Mouse (Mus musculus) myocyte (in vitro differentiated cells): ENCODE measurements around the gene Bcdin3d. TPM values are rescaled to one million over a fixed set of nuclear protein-coding genes. Genes with fewer than 3 reads are reported as not detected.
A peak's percentile ranks its signal among the peaks of the same experiment; 100 is the strongest.

Source experiments
- H3K27me3 ChIP-seq: one replicate; pipeline ENCODE4 v1.6.1; 2011; ENCODE audit not compliant: control insufficient read depth, insufficient read depth, insufficient read length
- H3K36me3 ChIP-seq: one replicate; pipeline ENCODE4 v1.6.1; 2011; ENCODE audit not compliant: control insufficient read depth, insufficient read depth
- H3K4me2 ChIP-seq: one replicate; pipeline ENCODE4 v1.6.1; 2011; ENCODE audit warnings: low read depth, control low read depth
- H3K4me3 ChIP-seq: one replicate; pipeline ENCODE4 v1.5.1; 2011; ENCODE audit warnings: mild to moderate bottlenecking, control low read depth, moderate library complexity
- H3K79me2 ChIP-seq: one replicate; pipeline ENCODE4 v1.6.1; 2011; ENCODE audit not compliant: control insufficient read depth, insufficient read depth
- H3ac ChIP-seq: one replicate; pipeline ENCODE4 v1.6.1; 2011; ENCODE audit not compliant: control insufficient read depth, insufficient read length
- CEBPB ChIP-seq: IDR thresholded peaks from 2 replicates; pipeline ENCODE4 v1.6.1; 2011; ENCODE audit warnings: mild to moderate bottlenecking, moderate library complexity; ENCODE audit not compliant: poor library complexity, insufficient read depth, severe bottlenecking
- E2F4 ChIP-seq: IDR thresholded peaks from one replicate; pipeline ENCODE4 v1.6.1; 2011; ENCODE audit warnings: mild to moderate bottlenecking, control low read depth, moderate library complexity; ENCODE audit not compliant: insufficient read depth
- MAX ChIP-seq: IDR thresholded peaks from one replicate; pipeline ENCODE4 v1.6.1; 2011; ENCODE audit warnings: low read depth, mild to moderate bottlenecking, control low read depth
- MYOD1 ChIP-seq, 3 experiments: IDR thresholded peaks; one replicate each; pipeline ENCODE4 v1.6.1; 2011; ENCODE audit warnings: control low read depth in 2 of 3, low read depth in 2 of 3, mild to moderate bottlenecking in 2 of 3, moderate library complexity in 1 of 3; ENCODE audit not compliant: insufficient read length in 2 of 3, control insufficient read depth in 1 of 3
- MYOG ChIP-seq, 3 experiments: IDR thresholded peaks; one replicate each; pipeline ENCODE4 v1.6.1; 2011; ENCODE audit warnings: control low read depth in 2 of 3, low read depth in 2 of 3, mild to moderate bottlenecking in 2 of 3; ENCODE audit not compliant: insufficient read length in 2 of 3, control insufficient read depth in 1 of 3, insufficient read depth in 1 of 3
- POLR2A ChIP-seq: IDR thresholded peaks from one replicate; pipeline ENCODE4 v1.6.1; 2011; ENCODE audit warnings: low read depth, mild to moderate bottlenecking, control low read depth, moderate library complexity; ENCODE audit not compliant: insufficient read length
- POLR2AphosphoS2 ChIP-seq: IDR thresholded peaks from one replicate; pipeline ENCODE4 v1.6.1; 2011; ENCODE audit warnings: low read depth, control low read depth; ENCODE audit not compliant: insufficient read length
- REST ChIP-seq: IDR thresholded peaks from one replicate; pipeline ENCODE4 v1.6.1; 2011; ENCODE audit warnings: mild to moderate bottlenecking, control low read depth, moderate library complexity; ENCODE audit not compliant: insufficient read depth, insufficient read length
- SRF ChIP-seq: IDR thresholded peaks from one replicate; pipeline ENCODE4 v1.6.1; 2011; ENCODE audit warnings: low read depth; ENCODE audit not compliant: control insufficient read depth, insufficient read length
- TCF12 ChIP-seq: IDR thresholded peaks from one replicate; pipeline ENCODE4 v1.6.1; 2011; ENCODE audit warnings: mild to moderate bottlenecking, control low read depth; ENCODE audit not compliant: poor library complexity, insufficient read depth, severe bottlenecking
- TCF3 ChIP-seq: IDR thresholded peaks from one replicate; pipeline ENCODE4 v1.6.1; 2011; ENCODE audit warnings: low read depth, control low read depth; ENCODE audit not compliant: insufficient read length
- USF1 ChIP-seq: IDR thresholded peaks from one replicate; pipeline ENCODE4 v1.6.1; 2011; ENCODE audit warnings: low read depth, mild to moderate bottlenecking, control low read depth, moderate library complexity
- polyA plus RNA-seq: library from polyadenylated mRNA; unstranded; fragments of >200 nt; fragmentation: generic; extraction: Trizol; gene quantifications from one replicate; pipeline ENCODE4 v1.2.1, GENCODE M21; 2012; ENCODE audit warnings: missing spikeins

The Bcdin3d gene
- polyA plus RNA-seq, 1 experiment = 11.8 TPM

DNA sequence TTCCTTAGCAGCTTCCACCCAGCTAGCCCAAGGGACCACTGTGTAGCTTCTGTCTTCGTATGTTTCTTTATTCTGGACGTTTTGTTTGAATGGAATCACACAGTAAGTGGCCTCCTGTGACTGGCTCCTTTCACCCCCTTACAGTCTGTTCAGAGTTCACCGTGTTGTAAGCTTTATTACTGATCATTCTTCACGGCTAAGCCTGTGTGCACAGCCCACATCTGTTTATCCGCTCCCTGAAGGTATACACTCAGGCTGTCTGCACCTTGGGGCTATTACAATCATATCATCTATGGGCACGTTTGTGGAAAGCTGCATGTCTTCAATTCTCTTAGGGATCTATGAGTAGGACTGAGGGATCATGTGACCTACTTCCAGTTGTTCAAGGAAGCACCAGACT, 29.0 kb downstream of the Bcdin3d start:
- TF ChIP-seq POLR2AphosphoS2 (no peak), MAX (no peak), MYOD1 (IDR thresholded peaks at IDR 0.05; ENCODE audit: control insufficient read depth in 1 of 3, insufficient read length in 2 of 3, low read depth in 2 of 3) (no peak), USF1 (peak; percentile 48), SRF (no peak), MYOG (IDR thresholded peaks at IDR 0.05; ENCODE audit: control insufficient read depth in 1 of 3, insufficient read depth in 1 of 3, insufficient read length in 2 of 3, low read depth in 2 of 3) (no peak)
- no peak overlapping the region for H3K4me3 ChIP-seq
- no peak overlapping the region for H3ac ChIP-seq
- no peak overlapping the region for H3K4me2 ChIP-seq
- no peaks in the 10 kb centered on the region for H3K27me3 ChIP-seq
- peaks cover 80% of the 10 kb centered on the region for H3K79me2 ChIP-seq
- H3K36me3 ChIP-seq = no peaks in the 10 kb centered on the region

DNA sequence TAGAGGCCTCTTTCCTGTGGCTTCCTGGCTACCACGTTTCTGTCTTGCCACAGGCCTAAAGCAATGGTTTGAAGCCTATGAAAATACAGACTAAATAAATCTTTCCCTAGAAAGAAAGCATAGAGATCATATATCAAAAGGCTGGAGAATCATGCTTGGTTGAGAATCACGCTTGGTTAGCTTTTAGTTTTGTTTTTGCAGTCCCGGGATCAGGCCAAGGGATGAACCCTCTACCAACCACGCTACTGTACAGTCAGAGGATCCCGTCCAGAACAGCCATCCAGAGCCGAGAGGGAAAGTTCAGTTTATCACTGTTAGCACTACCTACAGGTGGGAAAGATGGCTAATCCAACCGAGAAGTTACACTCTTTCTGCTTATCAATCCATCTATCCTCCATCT, 32.2 kb downstream of the Bcdin3d start:
- H3K27me3 ChIP-seq = no peaks in the 10 kb centered on the region
- TF ChIP-seq MYOD1 (IDR thresholded peaks at IDR 0.05; ENCODE audit: control insufficient read depth in 1 of 3, insufficient read length in 2 of 3, low read depth in 2 of 3) = no peak
- no peak for TF ChIP-seq REST
- no peak for TF ChIP-seq POLR2AphosphoS2
- no peak for TF ChIP-seq E2F4
- TF ChIP-seq TCF12 = no peak
- TF ChIP-seq TCF3 = no peak
- no peak for TF ChIP-seq SRF
- TF ChIP-seq MYOG (IDR thresholded peaks at IDR 0.05; ENCODE audit: control insufficient read depth in 1 of 3, insufficient read depth in 1 of 3, insufficient read length in 2 of 3, low read depth in 2 of 3) = no peak
- TF ChIP-seq CEBPB = no peak
- no peak for TF ChIP-seq POLR2A
- no peak for TF ChIP-seq USF1
- no peak for TF ChIP-seq MAX
- H3ac ChIP-seq = no peak overlapping the region
- peaks cover 5% of the 10 kb centered on the region for H3K36me3 ChIP-seq
- no peak overlapping the region for H3K4me3 ChIP-seq
- peak overlapping the region; percentile 73 for H3K4me2 ChIP-seq
- peaks cover 88% of the 10 kb centered on the region for H3K79me2 ChIP-seq

DNA sequence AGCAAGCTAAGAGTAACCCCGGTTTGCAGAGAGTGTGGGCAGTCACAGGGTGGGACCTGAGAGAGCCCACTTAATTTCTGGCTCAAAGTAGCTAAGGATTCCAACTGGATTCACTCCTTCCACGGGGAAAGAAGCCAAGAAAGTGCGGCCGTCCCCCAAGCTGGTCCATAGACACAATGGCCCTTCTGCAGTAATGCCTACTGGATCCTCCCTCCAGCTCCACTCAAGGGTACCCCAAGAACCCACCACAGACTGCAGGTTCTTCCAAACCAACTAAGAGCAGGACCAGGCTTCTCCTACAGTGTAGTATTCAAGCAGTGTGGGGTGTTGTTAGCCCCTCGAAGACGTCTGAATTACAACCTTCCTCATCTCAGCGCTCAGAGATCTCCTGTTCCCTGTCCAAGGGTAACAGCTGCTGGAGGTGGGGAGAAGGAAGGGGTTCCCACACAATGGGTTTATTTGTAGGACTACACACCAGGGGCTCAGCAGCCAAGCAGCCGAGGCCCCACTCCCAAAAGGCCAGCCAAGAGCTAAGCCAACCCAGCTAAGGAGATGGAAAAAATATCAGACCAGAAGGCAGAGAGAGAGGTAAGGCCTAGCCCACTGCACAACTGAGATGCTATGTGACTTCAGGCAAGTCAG, 33.6 kb downstream of the Bcdin3d start:
- Histone ChIP-seq H3K4me3 (no peak overlapping the region), H3K79me2 (peaks cover 89% of the 10 kb centered on the region), H3K27me3 (no peaks in the 10 kb centered on the region), H3K4me2 (peak overlapping the region; percentile 73), H3K36me3 (peaks cover 5% of the 10 kb centered on the region), H3ac (no peak overlapping the region)
- TF ChIP-seq SRF (peak; percentile 34), MYOG (IDR thresholded peaks at IDR 0.05; ENCODE audit: control insufficient read depth in 1 of 3, insufficient read depth in 1 of 3, insufficient read length in 2 of 3, low read depth in 2 of 3) (peak in 2 of 3 experiments; percentile 37 to 78), MAX (no peak), CEBPB (no peak), E2F4 (no peak), TCF12 (peak; percentile 29), TCF3 (no peak), USF1 (no peak), MYOD1 (IDR thresholded peaks at IDR 0.05; ENCODE audit: control insufficient read depth in 1 of 3, insufficient read length in 2 of 3, low read depth in 2 of 3) (peak in 2 of 3 experiments; percentile 69 to 86)

DNA sequence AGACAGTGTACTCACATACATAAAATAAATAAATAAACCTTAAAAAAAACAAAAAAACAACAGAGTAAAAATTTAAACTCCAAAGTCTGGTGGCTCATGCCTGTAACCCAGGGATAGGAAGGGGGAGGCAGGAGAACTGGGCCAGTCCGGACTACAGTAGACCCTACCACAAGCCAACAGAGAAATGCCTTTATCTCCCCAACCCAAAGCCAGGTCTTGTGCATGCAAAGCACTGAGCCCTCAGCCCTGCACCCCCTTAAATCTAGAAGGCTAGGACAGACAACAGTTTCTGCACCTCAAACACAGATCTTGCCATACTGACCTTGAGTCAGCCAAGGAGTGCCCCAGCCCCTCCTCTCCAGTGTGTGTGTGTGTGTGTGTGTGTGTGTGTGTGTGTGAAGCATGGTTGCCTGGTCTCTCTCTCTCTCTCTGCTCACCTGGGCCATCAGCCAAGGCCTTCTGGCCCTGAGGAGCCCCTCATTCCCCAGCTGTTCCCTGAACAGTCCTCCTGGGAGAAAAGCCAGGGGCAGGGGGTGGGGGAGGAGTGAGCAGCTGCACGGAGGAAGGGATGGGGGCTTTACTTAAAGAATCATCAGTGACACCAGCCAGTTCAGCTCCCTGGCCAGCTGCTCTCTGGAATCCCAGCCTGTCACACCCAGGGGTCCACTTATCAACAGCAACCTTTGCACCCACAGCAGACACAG, 34.3 kb downstream of the Bcdin3d start:
- no peaks in the 10 kb centered on the region for H3K27me3 ChIP-seq
- peaks cover 5% of the 10 kb centered on the region for H3K36me3 ChIP-seq
- H3K4me2 ChIP-seq = peak overlapping the region; percentile 73
- TF ChIP-seq CEBPB (no peak), POLR2A (peak; percentile 34), MYOG (IDR thresholded peaks at IDR 0.05; ENCODE audit: control insufficient read depth in 1 of 3, insufficient read depth in 1 of 3, insufficient read length in 2 of 3, low read depth in 2 of 3) (peak; percentile 95 to 98 (median 95)), SRF (peak; percentile 25), TCF12 (peak; percentile 97), MYOD1 (IDR thresholded peaks at IDR 0.05; ENCODE audit: control insufficient read depth in 1 of 3, insufficient read length in 2 of 3, low read depth in 2 of 3) (peak; percentile 90 to 96 (median 96)), TCF3 (peak; percentile 77), E2F4 (no peak), MAX (no peak)
- no peak overlapping the region for H3ac ChIP-seq
- H3K4me3 ChIP-seq = no peak overlapping the region
- H3K79me2 ChIP-seq = peaks cover 89% of the 10 kb centered on the region
